ENCODE assay signal across 25 mouse cellular contexts in the genomic region with DNA sequence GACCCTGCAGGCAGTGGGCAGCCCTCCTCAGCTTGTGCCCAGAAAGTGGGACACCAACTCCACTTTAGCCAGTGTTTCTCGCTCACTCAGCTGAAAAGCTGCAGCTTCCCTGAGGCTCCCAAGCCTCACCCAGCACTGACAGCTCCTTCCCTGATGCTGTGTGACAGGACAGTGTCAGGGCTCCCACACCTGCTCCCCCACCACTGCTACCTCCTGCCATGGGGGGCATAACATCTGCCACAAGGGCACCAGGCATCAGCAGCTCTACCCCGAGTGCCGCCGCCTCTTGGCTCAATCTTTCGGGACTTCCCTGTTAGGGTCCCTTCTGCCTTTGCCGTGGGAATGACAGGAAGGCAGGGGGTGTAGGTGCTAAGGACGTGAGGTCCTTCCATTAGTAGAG. TPM values are rescaled to one million over a fixed set of nuclear protein-coding genes. Genes with fewer than 3 reads are reported as not detected.
DNase-seq lines count a peak whose midpoint lies in the region; ATAC-seq and TF ChIP-seq lines count a peak whose summit lies in the region.
"Had no signal": no experiment of that assay in that cellular context is flagged by ENCODE, and none has a peak within 500 bp of the region (broad histone marks: within the 10 kb centered on the region; RNA-seq: fewer than 3 reads in every experiment).

No protein-coding gene starts in this region.

- H3K9me3 ChIP-seq in kidney, embryonic 15.5 days (replicated peaks) = no peaks in the 10 kb centered on the region
- H3K9me3 ChIP-seq: forebrain, embryonic 10.5 days; forebrain, embryonic 13.5 days; heart, embryonic 15.5 days; hindbrain, embryonic 12.5 days; hindbrain, embryonic 15.5 days had no signal

- no peaks in the 10 kb centered on the region for H3K36me3 ChIP-seq in thymus, adult 2 months (ENCODE audit: control insufficient read depth, insufficient read depth, low read length)
- H3K36me3 ChIP-seq in kidney, embryonic 15.5 days = no peaks in the 10 kb centered on the region
- H3K36me3 ChIP-seq: forebrain, embryonic 10.5 days; heart, embryonic 12.5 days; heart, embryonic 15.5 days; hindbrain, embryonic 12.5 days; hindbrain, embryonic 15.5 days had no signal

- no peak overlapping the region for H3K9ac ChIP-seq in kidney, embryonic 15.5 days
- H3K9ac ChIP-seq: forebrain, embryonic 13.5 days; heart, embryonic 12.5 days; heart, embryonic 15.5 days; hindbrain, embryonic 12.5 days; hindbrain, embryonic 15.5 days had no signal

- H3K4me2 ChIP-seq in kidney, embryonic 15.5 days = no peak overlapping the region
- H3K4me2 ChIP-seq: forebrain, embryonic 13.5 days; heart, embryonic 12.5 days; heart, embryonic 15.5 days; hindbrain, embryonic 12.5 days; hindbrain, embryonic 15.5 days had no signal

- DNase-seq in left cerebral cortex, adult 2 months (ENCODE audit: extremely low spot score in 1 of 2, low spot score in 2 of 2) = no peak
- no peak for DNase-seq in left cerebral cortex, postnatal 10 days (ENCODE audit: extremely low spot score in 1 of 2, low spot score in 2 of 2)
- peak; percentile 65 for DNase-seq in thymus, adult 2 months
- no peak for DNase-seq in thymus, adult 18-20 months
- peak; percentile 81 for DNase-seq in thymus, postnatal 14 days
- DNase-seq in thymus, postnatal 4 days = peak; percentile 76
- no peak for DNase-seq in heart, postnatal 36 days
- DNase-seq: adrenal gland, adult 2 months; adrenal gland, postnatal 14 days; B cell, adult 2 months; cerebellum, adult 11 months; cerebellum, adult 8-10 months; cerebellum, postnatal 10 days; gastrocnemius, postnatal 25 days; heart, adult 18-20 months; heart, postnatal 10 days had no signal

- H3K27ac ChIP-seq in left cerebral cortex, adult 2 months = peak overlapping the region; percentile 51
- no peak overlapping the region for H3K27ac ChIP-seq in thymus, adult 2 months (ENCODE audit: control insufficient read depth, insufficient read depth, low read length)
- H3K27ac ChIP-seq in kidney, embryonic 15.5 days = no peak overlapping the region
- H3K27ac ChIP-seq: forebrain, embryonic 10.5 days; forebrain, embryonic 13.5 days; heart, embryonic 15.5 days; hindbrain, embryonic 12.5 days; hindbrain, embryonic 15.5 days had no signal

- H3K27me3 ChIP-seq in thymus, adult 2 months (ENCODE audit: control insufficient read depth, insufficient read depth, low read length) = no peaks in the 10 kb centered on the region
- H3K27me3 ChIP-seq in kidney, embryonic 15.5 days = no peaks in the 10 kb centered on the region
- H3K27me3 ChIP-seq: hindbrain, embryonic 12.5 days; hindbrain, embryonic 15.5 days had no signal

- H3K4me3 ChIP-seq in left cerebral cortex, adult 2 months = no peak overlapping the region
- H3K4me3 ChIP-seq in thymus, adult 2 months (ENCODE audit: control insufficient read depth, insufficient read depth, low read length) = no peak overlapping the region
- H3K4me3 ChIP-seq in kidney, embryonic 15.5 days (replicated peaks) = no peak overlapping the region
- H3K4me3 ChIP-seq: forebrain, embryonic 10.5 days; forebrain, embryonic 13.5 days; heart, embryonic 12.5 days; heart, embryonic 15.5 days; hindbrain, embryonic 12.5 days; hindbrain, embryonic 15.5 days had no signal

- peaks cover 70% of the 10 kb centered on the region for H3K4me1 ChIP-seq in thymus, adult 2 months (replicated peaks; ENCODE audit: control insufficient read depth, insufficient read depth, low read length)
- no peaks in the 10 kb centered on the region for H3K4me1 ChIP-seq in kidney, embryonic 15.5 days
- H3K4me1 ChIP-seq: heart, embryonic 12.5 days; heart, embryonic 15.5 days; hindbrain, embryonic 12.5 days; hindbrain, embryonic 15.5 days had no signal

- no peak for ATAC-seq in kidney, embryonic 15.5 days (replicated peaks; ENCODE audit: low FRiP score)
- ATAC-seq: forebrain, embryonic 13.5 days; forebrain, embryonic 16.5 days had no signal

- intact Hi-C loops in left cerebral cortex, adult 2 months (cut with DNase I) = no loop called here
- intact Hi-C loops in left cerebral cortex, postnatal 10 days (cut with DNase I) = no loop called here
- intact Hi-C loops in heart, postnatal 36 days (cut with DNase I) = no loop called here

- no peak for TF ChIP-seq POLR2A in thymus, adult 2 months (IDR thresholded peaks at IDR 0.05; ENCODE audit: control insufficient read depth, extremely low read depth, insufficient read depth, low read length, poor library complexity)

- WGBS in thymus, adult 2 months = 73% methylated on average over 7 of the region's 7 CpGs
- 73% methylated on average over 7 of the region's 7 CpGs for WGBS in kidney, embryonic 15.5 days

- TF ChIP-seq CTCF in left cerebral cortex, adult 2 months (IDR thresholded peaks at IDR 0.05) = no peak
- TF ChIP-seq CTCF in thymus, adult 2 months (IDR thresholded peaks at IDR 0.05; ENCODE audit: borderline replicate concordance, control insufficient read depth, extremely low read depth, insufficient read depth, low read length, poor library complexity) = no peak

RNA-seq across cellular contexts. Expression of a gene that starts 19.9 kb away (rescaled TPM):
- total RNA-seq in left cerebral cortex, adult 2 months (2021) = 1 to 10 TPM; 3.8 to 4.7 TPM
- total RNA-seq in left cerebral cortex, postnatal 10 days (2021) = 1 to 10 TPM; 2.4 to 3.4 TPM
- polyA plus RNA-seq in thymus, adult 2 months (2012; rRNA removed) = 0.84 and 1.3 TPM in 2 replicates
- polyA plus RNA-seq in kidney, embryonic 15.5 days (2015; fragmentation: Nextera tagmentation; extraction: Ambion mirVana) = 15.7 and 46.0 TPM in 2 replicates
- under 1 TPM; 0.16 to 0.22 TPM for total RNA-seq in heart, postnatal 36 days (2021)
- total RNA-seq: heart, adult 18-20 months; MEL had no signal
- polyA plus RNA-seq: forebrain, embryonic 10.5 days; heart, embryonic 12.5 days had no signal

RNA-seq across cellular contexts. Expression of a gene that starts 46.4 kb away (rescaled TPM):
- 100 to 1,000 TPM; 151 to 160 TPM for total RNA-seq in left cerebral cortex, adult 2 months (2021)
- 100 to 1,000 TPM; 127 to 132 TPM for total RNA-seq in left cerebral cortex, postnatal 10 days (2021)
- polyA plus RNA-seq in thymus, adult 2 months (2012; rRNA removed) = 81.6 and 85.6 TPM in 2 replicates
- polyA plus RNA-seq in kidney, embryonic 15.5 days (2015; fragmentation: Nextera tagmentation; extraction: Ambion mirVana) = 0.39 and 0.45 TPM in 2 replicates
- 10 to 100 TPM; 20.0 to 20.8 TPM for total RNA-seq in heart, postnatal 36 days (2021)
- total RNA-seq: MEL had no signal

Comparison
In these comparisons a context has a peak if more than half of its experiments do, and no peak if none do; other contexts are left out.
1. DNase-seq: peak in thymus, adult 2 months (single experiment), thymus, postnatal 14 days (single experiment) and thymus, postnatal 4 days (single experiment); none in left cerebral cortex, adult 2 months (0 of 2), left cerebral cortex, postnatal 10 days (0 of 2), thymus, adult 18-20 months (0 of 2) and heart, postnatal 36 days (0 of 2).
2. RNA of a gene that starts 46.4 kb away (total RNA-seq): 151 to 160 TPM in left cerebral cortex, adult 2 months and 127 to 132 TPM in left cerebral cortex, postnatal 10 days; 20.0 to 20.8 TPM in heart, postnatal 36 days; every median in the first group is over 4 times any median in the second.